Mouse (Mus musculus): Measurements from ENCODE around the gene Rac3. TPM values are rescaled to one million over a fixed set of nuclear protein-coding genes. Genes with fewer than 3 reads are reported as not detected.

Gene Rac3
- total RNA-seq, 1 experiment from 2014 or later: not detected

GRCm38 (mm10) chr11:120763121-120763999 lies 42.1 kb downstream of the Rac3 start:
- peak; percentile 37 for ATAC-seq (replicated peaks; ENCODE audit: low read depth, poor library complexity, severe bottlenecking)

DNA sequence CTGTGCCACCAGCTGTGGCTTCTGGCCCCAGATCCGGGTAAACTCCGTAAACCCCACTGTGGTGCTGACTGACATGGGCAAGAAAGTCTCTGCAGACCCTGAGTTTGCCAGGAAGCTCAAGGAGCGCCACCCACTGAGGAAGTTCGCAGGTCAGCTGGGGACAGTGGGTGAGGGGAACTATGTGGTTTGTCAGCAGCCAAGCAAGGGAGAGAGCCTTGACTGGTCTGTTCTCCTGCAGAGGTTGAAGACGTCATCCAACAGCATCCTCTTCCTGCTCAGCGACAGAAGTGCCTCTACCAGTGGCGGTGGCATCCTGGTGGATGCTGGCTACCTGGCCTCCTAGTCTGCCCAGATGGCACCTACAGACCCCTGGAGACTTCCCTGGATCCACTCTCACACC lies 45.8 kb downstream of the Rac3 start:
- peak; percentile 89 for ATAC-seq (replicated peaks; ENCODE audit: low read depth, poor library complexity, severe bottlenecking)

DNA sequence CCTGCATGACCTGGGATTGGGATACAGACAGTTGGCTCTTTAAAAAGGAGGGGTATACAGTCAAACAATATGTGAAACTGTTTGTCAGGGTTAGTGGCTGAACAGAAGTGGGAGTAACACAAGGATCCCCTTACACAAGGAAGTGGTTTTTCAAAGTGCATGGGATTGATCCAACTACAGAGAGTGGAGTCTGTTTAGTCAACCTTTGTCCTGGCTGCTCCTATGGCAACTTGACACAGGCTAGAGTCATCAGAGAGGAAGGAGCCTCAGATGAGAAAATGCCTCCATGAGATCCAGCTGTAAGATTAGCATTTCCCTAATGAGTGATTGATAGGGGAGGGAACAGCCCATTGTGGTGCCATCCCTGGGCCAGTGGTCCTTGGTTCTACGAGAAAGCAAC lies 46.9 kb downstream of the Rac3 start:
- no peak for ATAC-seq (replicated peaks; ENCODE audit: low read depth, poor library complexity, severe bottlenecking)

DNA sequence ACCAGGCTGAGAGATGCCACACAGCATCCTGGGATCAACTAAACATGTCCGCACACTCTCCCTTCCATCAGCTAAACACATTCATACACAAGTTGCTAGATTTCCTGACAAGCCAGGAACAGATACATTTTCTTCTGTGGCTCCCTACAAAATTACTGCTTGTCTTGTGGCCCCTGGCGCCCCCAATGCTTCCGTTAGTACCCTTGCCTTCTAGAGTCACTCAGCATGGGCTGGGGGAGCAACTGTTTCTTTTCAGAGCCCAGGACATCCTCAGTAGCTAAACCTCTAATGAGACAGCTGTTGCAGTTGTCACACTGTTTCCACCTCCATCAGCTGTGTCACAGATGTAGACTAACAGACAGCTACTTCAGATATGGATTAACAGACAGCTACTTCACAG lies 51.5 kb downstream of the Rac3 start:
- ATAC-seq (replicated peaks; ENCODE audit: low read depth, poor library complexity, severe bottlenecking): no peak

Other genes starting within 250 kb of the Rac3 start
- gene Mrpl12, start 236.9 kb upstream of the Rac3 start, total RNA-seq (2017): 121 and 140 TPM in 2 replicates
- 8.2 and 12.1 TPM in 2 replicates for gene Slc25a10, start 229.6 kb upstream of the Rac3 start, total RNA-seq (2017)
- gene Gcgr, start 190.8 kb upstream of the Rac3 start, total RNA-seq (2017): not detected in 2 replicates
- 26.5 and 31.0 TPM in 2 replicates for gene Mcrip1, start 171.7 kb upstream of the Rac3 start, total RNA-seq (2017)
- gene Ppp1r27, start 170.3 kb upstream of the Rac3 start, total RNA-seq (2017): not detected in 2 replicates
- gene P4hb, start 148.2 kb upstream of the Rac3 start, total RNA-seq (2017): 494 and 545 TPM in 2 replicates
- gene Arhgdia, start 139.8 kb upstream of the Rac3 start, total RNA-seq (2017): 148 and 170 TPM in 2 replicates
- gene Alyref, start 123.1 kb upstream of the Rac3 start, total RNA-seq (2017): 248 and 287 TPM in 2 replicates
- gene Anapc11, start 123.0 kb upstream of the Rac3 start, total RNA-seq (2017): 27.2 and 32.1 TPM in 2 replicates
- gene Npb, start 113.0 kb upstream of the Rac3 start, total RNA-seq (2017): not detected in 2 replicates
- 34.5 and 38.6 TPM in 2 replicates for gene Pcyt2, start 103.5 kb upstream of the Rac3 start, total RNA-seq (2017)
- gene Sirt7, start 96.2 kb upstream of the Rac3 start, total RNA-seq (2017): 45.8 and 50.4 TPM in 2 replicates
- 20.3 and 22.1 TPM in 2 replicates for gene Mafg, start 87.9 kb upstream of the Rac3 start, total RNA-seq (2017)
- 9.9 and 11.7 TPM in 2 replicates for gene Pycr1, start 77.7 kb upstream of the Rac3 start, total RNA-seq (2017)
- gene Myadml2, start 73.3 kb upstream of the Rac3 start, total RNA-seq (2017): not detected in 2 replicates
- not detected in 2 replicates for gene Notum, start 60.3 kb upstream of the Rac3 start, total RNA-seq (2017)
- 31.8 and 44.9 TPM in 2 replicates for gene Aspscr1, start 48.5 kb upstream of the Rac3 start, total RNA-seq (2017)
- gene Cenpx, start 7.7 kb upstream of the Rac3 start, total RNA-seq (2017): 81.5 and 113 TPM in 2 replicates
- 30.3 and 30.9 TPM in 2 replicates for gene Lrrc45, start 7.5 kb upstream of the Rac3 start, total RNA-seq (2017)
- gene Dcxr, start 5.8 kb downstream of the Rac3 start, total RNA-seq (2017): 8.4 and 9.5 TPM in 2 replicates
- gene Cbr2, start 10.6 kb downstream of the Rac3 start, total RNA-seq (2017): not detected in 2 replicates
- 18.9 and 25.7 TPM in 2 replicates for gene Hmga1b, start 41.3 kb downstream of the Rac3 start, total RNA-seq (2017)
- gene Rfng, start 62.7 kb downstream of the Rac3 start, total RNA-seq (2017): 4.8 and 5.6 TPM in 2 replicates
- gene Gps1, start 62.8 kb downstream of the Rac3 start, total RNA-seq (2017): 66.0 and 88.2 TPM in 2 replicates
- gene Dus1l, start 74.9 kb downstream of the Rac3 start, total RNA-seq (2017): 43.2 and 57.9 TPM in 2 replicates
- 46.0 and 62.3 TPM in 2 replicates for gene Fasn, start 103.1 kb downstream of the Rac3 start, total RNA-seq (2017)
- gene Ccdc57, start 211.4 kb downstream of the Rac3 start, total RNA-seq (2017): 9.7 and 10.1 TPM in 2 replicates
- 3.0 and 3.9 TPM in 2 replicates for gene Slc16a3, start 227.0 kb downstream of the Rac3 start, total RNA-seq (2017)